Mouse (Mus musculus) ES-Bruce4 (cell line): ENCODE measurements around the gene Nanos2.

ENCODE experiments used
- CTCF ChIP-seq: IDR thresholded peaks from one replicate; pipeline ENCODE4 v1.8.1; 2011; ENCODE audit warnings: low read depth, low read length
- POLR2A ChIP-seq: IDR thresholded peaks from one replicate; pipeline ENCODE4 v1.8.1; 2011; ENCODE audit warnings: low read length; ENCODE audit not compliant: insufficient read depth

DNA sequence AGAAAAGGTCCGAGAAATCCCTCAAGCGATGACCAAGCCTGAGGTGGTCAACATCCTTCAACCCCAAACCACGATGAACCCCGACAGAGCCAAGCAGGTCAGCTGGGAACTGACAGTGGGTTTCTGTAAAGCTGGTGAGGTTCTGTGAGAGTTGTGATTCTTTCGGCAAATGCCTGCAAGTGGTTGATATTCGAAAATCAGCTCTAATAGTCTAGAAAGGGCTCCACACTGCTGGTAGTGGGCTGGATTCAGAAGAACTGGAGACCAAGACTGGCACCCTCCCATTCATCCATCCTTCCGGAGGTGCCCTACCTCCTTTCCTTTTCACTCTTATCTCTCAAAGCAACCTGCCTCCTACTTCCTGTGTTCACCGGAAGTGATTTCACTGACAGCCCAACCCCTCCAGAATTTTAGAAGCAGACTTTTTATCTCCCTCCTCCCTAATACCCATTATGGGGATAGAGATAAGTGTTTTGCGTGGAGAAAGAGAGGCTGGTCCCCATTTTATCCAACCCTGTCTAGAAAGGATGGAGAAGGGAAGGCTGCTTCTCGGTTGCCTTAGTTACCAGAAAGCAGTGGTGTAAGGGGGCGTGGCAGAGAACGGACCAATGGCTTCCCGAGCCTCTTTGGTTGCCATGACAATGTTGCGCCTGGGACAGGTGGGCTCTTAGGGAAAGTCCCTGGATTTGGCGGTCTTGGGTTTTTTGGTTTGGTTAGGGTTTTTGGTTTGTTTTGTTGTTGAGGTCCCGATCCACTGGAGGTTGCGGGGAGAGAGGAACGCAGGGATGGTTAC lies 36.5 kb upstream of the Nanos2 start:
- TF ChIP-seq POLR2A (no peak), CTCF (no peak)
